Mouse (Mus musculus) gastrocnemius, postnatal 36 days (tissue): ENCODE measurements around the gene Tcf3. TPM values are rescaled to one million over a fixed set of nuclear protein-coding genes. Genes with fewer than 3 reads are reported as not detected.

Experiments used
- DNase-seq, 2 experiments: peaks; one replicate each; pipeline ENCODE4 v3.0.0; 2022
- intact Hi-C: fragments of 180-260 bp; cut with DNase I; formaldehyde crosslinking; loops from one replicate; pipeline ENCODE4 v1.15.1; 2025
- total RNA-seq, 2 experiments: library from RNA; stranded (reverse); gene quantifications; 2 replicates each; pipeline ENCODE4 v1.2.3; 2021

The Tcf3 gene
- total RNA-seq, 2 experiments from 2014 or later = 11.0 to 12.0 TPM

GRCm38 (mm10) chr10:80389185-80389708, 44.2 kb downstream of the Tcf3 start:
- no peak for DNase-seq
- intact Hi-C loops = no loop called here

DNA sequence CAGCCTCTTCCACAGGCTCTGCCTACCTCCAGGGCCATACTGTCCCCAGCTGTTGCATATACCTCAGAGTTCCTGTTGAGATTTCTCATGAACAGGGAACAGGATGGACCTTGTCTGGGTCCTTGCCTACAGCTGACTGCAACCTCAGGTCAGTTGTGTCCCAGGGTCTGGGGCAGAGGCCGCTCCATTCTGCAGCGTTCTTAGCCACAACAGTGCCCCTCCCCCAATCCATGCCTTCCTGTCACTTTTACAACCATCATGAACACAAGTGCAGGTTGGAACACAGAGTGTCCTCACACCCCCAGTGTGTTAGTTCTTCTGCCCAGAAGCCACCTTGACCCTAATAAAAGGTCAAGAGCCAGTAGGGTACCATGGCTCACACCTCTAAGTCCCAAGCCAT, 44.7 kb downstream of the Tcf3 start:
- no peak for DNase-seq
- intact Hi-C loops = no loop called here

DNA sequence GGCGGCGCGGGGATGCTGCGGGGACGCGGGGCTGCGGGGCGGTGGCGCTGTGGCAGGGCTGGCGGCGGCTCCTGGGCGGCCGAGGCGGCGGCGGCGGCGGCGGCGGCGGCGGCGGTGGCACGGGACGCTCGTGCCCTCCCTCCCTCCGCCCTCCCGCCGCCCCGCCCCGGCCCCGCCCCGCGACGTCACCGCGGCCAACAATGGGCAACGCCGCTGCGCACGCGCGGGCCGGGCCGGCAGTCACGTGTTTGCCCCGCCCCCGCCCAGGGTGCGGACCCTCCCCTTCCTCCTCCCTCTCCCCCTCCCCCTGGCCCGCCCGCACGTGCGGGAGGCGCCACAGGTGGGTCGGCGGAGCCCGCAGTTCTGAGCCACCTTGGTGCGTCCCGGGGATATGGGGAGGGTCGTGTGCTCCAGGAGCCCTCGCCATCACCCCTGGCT, 45.9 kb downstream of the Tcf3 start, which contains the start of gene Mex3d:
Gene Mex3d, minus strand, starts transcription at position 138 of the 438 bp plus-strand sequence.
- intact Hi-C loops = no loop called here
- peak; percentile 76 to 88 for DNase-seq

GRCm38 (mm10) chr10:80386735-80387471, 46.5 kb downstream of the Tcf3 start:
- intact Hi-C loops = no loop called here
- no peak for DNase-seq

- intact Hi-C loops = no loop called here
- no peak for DNase-seq
Measured at GRCm38 (mm10) chr10:80385811-80386734, 47.4 kb downstream of the Tcf3 start.

DNA sequence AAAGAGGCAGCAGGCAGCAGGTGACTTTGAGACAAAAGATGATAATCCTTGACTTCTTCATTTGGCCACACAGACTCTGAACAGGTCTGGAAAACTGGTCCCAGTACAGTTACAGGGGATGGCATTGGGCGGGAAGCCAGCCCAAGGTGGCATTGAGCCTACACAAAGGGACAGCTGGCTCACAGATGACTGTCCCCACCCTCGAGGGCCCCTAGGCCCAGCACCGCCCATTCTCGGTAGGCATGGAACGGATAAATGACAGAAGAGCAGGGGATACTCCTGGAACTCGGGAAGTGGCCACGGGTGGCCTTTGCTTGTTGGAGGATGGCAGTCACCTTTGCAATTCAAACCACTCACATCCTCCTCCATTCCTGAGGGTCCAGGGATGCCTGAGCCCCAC, 48.1 kb downstream of the Tcf3 start:
- no peak for DNase-seq
- intact Hi-C loops = no loop called here

- intact Hi-C loops = no loop called here
- no peak for DNase-seq
Measured at GRCm38 (mm10) chr10:80384709-80385108, 48.7 kb downstream of the Tcf3 start.

- intact Hi-C loops = no loop called here
- no peak for DNase-seq
Measured at GRCm38 (mm10) chr10:80384115-80384639, 49.3 kb downstream of the Tcf3 start.

DNA sequence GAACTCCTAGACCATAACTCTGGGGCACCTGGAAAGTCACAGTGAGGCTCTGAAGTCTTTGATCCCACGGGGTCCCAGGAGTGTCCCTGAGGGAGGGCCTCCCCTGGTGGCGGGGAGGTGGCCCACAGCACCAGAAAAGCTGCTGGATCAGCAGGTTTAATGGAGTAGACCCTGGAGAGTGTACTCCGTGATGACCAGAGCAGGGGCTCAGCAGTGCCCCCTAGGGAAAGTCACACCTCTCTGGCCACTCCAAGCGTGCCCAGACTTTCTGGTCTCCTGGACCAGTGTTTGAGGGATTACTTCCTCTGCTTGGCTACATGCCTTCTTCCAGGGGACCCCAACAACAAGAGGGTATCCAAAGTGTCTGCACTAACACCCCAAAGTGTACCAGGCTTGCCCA, 50.0 kb downstream of the Tcf3 start:
- DNase-seq = no peak
- intact Hi-C loops = no loop called here

DNA sequence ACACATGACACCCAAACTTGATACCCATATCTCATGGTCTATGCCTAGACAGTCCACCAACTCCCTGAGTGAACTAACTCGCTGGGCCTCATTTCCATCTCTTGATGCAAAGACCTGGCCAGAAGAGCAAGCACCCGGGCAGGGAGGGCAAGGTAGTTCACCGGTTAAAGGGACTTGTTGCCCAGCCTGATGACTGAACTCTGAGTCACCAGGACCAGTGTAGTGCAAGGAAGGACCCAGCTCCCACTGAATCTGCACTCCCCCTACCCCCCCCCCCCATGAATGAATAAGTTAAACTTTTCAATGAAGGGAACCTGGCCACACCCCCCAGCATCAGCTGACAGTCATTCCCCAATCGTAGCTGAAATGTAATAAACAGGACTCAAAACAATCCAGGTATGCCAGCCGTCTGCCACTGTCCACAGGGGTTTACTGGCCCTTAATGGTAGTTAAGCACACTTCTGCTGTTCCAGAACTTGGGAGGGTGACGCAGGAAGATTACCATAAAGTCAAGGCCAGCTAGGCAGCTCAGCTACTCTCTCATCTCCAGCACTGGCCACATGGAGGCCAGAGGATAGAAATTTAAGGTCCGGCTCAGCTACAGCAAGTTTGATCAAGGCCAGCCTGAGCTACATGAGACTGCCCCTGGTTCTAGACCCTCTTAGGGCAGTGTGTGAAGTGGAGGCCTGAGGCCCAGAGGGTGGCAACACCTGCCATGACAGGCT, 50.6 kb downstream of the Tcf3 start:
- no peak for DNase-seq
- intact Hi-C loops = no loop called here

GRCm38 (mm10) chr10:80377716-80378115, 55.7 kb downstream of the Tcf3 start:
- no peak for DNase-seq
- intact Hi-C loops = no loop called here

GRCm38 (mm10) chr10:80376160-80376559, 57.3 kb downstream of the Tcf3 start:
- intact Hi-C loops = no loop called here
- peak; percentile 85 to 91 for DNase-seq

- intact Hi-C loops = loop anchor here (1.0 to 2.0 kb wide), 2 partner anchors 23 to 79 kb away; partner anchors contain the start of gene Apc2
- peak in 1 of 2 experiments; percentile 52 for DNase-seq
Measured at GRCm38 (mm10) chr10:80374063-80374462, 59.4 kb downstream of the Tcf3 start.

DNA sequence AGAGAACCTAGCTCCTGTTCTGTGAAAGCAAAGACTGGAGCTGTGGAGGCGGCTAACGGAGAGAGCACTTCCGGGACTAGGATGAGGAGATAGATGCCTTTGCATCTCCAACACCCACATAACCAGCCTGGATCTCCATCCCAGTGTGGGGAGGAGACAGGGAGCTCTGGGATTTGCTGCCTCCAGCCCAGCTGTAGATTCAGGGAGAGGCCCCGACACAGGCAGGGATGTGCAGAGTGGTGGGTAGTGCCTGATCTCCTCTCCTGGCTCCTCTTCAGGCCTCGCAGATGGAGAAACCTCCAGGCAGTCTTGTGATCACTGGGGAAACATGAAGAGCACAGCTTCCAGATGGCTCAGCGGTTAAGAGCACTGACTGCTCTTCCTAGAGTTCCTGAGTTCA, 60.7 kb downstream of the Tcf3 start:
- DNase-seq = no peak
- intact Hi-C loops = no loop called here

GRCm38 (mm10) chr10:80371983-80372382, 61.5 kb downstream of the Tcf3 start:
- intact Hi-C loops = no loop called here

GRCm38 (mm10) chr10:80371411-80371966, 62.0 kb downstream of the Tcf3 start:
- intact Hi-C loops = no loop called here
- no peak for DNase-seq

More at GRCm38 (mm10) chr10:80371983-80372382, 61.5 kb downstream of the Tcf3 start:
- no peak for DNase-seq

DNA sequence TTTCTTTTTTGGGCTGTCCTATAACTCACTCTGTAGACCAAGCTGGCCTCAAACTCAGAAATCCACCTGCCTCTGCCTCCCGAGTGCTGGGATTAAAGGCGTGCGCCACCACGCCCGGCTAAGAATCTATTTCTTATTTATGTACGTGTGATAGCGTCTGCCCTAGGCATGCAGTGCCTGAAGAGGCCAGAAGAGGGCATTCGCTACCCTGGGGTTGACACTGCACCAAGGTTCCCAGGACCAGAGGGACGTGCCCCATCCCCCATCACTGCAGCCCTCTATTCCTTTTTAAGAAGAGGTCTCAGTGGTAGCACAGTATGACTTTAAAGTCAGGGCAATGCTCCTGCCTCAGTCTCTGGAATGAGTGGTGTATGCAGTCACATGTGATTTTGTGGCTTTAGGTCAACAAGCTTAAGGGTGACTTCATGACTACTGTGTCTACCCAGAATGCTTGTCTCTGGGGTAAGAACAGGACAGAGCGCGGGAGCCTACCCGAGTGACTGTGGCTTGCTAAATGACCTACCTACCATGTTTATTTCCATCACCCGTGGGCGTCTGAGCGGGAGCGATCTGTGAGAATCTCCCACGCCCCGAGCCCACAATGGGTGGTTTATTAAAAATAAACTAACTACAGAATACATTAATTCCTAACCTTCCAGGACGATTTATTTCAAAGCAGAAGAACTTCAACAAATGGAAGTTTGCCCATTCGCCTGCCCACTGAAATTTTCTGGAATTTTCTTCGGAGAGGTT, 63.3 kb downstream of the Tcf3 start:
- DNase-seq = no peak
- intact Hi-C loops = no loop called here

DNA sequence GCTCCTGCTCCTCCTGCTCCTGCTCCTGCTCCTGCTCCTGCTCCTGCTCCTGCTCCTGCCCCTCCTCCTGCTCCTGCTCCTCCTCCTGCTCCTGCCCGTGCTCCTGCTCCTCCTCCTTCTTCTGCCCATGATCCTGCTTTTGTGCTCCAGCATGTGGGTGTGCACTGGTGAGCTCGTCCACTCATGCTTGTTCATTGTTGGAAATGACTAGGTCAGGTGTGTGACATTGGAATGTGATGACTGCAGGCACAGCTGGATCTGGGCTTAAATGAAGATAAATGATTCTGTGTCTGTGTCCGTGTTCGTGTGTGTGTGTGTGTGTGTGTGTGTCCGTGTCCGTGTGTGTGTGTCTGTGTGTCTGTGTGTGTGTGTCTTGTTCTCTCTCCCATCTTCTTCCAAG, 65.1 kb downstream of the Tcf3 start:
- intact Hi-C loops = no loop called here
- no peak for DNase-seq

DNA sequence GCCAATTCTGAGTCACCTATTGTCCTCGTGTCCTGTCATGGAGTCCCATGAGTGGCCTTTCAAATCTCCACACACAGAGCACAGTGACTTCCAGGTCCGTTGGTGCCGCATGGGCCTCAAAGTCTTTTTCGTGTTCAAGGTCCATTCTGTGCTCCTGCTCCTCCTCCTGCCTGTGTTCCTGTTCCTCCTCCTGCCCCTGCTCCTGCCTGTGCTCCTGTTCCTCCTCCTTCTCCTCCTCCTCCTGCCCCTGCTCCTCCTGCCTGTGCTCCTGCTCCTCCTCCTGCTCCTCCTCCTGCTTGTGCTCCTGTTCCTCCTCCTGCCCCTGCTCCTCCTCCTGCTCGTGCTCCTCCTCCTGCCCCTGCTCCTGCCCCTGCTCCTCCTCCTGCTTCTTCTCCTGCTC, 65.5 kb downstream of the Tcf3 start:
- intact Hi-C loops = loop anchor here (1.0 kb wide), 1 partner anchor 39 kb away; the partner anchor contains the start of genes Pcsk4 and Reep6
- DNase-seq = no peak
